Mouse (Mus musculus): ENCODE measurements around the gene Hnrnpul1. TPM values are rescaled to one million over a fixed set of nuclear protein-coding genes. Genes with fewer than 3 reads are reported as not detected.

Hnrnpul1 gene
- polyA plus RNA-seq, 1 experiment from 2014 or later = 77.2 TPM

DNA sequence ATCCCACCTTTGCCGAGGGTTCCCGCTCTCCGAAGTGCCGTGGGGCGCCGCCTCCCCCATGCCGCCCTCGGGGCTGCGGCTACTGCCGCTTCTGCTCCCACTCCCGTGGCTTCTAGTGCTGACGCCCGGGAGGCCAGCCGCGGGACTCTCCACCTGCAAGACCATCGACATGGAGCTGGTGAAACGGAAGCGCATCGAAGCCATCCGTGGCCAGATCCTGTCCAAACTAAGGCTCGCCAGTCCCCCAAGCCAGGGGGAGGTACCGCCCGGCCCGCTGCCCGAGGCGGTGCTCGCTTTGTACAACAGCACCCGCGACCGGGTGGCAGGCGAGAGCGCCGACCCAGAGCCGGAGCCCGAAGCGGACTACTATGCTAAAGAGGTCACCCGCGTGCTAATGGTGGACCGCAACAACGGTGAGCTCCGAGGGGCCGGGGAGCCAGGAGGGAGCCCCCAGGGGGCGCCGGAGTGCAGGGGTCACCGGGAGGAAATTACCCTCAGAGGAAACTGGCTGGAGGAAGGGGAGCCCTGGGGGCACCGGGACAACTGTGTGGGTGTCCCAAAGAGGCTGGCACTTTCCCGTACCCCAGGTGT lies 66.7 kb downstream of the Hnrnpul1 start:
- Histone ChIP-seq H3K4me2 (replicated peaks; ENCODE audit: low read depth, low read length) (peak overlapping the region; percentile 97), H3K36me3 (ENCODE audit: control insufficient read depth, insufficient read depth, low read length) (no peaks in the 10 kb centered on the region), H3K27me3 (ENCODE audit: control insufficient read depth, insufficient read depth, low read length) (no peaks in the 10 kb centered on the region; the same call in 1 of the 2 replicates), H3K27ac (ENCODE audit: low read length) (0 out of 2 replicates have a peak overlapping the region, but pooled peaks have one; percentile 27), H3K9me3 (ENCODE audit: control insufficient read depth, low read depth, low read length) (no peaks in the 10 kb centered on the region), H3K4me1 (ENCODE audit: control insufficient read depth, insufficient read depth, low read length) (peaks cover 20% of the 10 kb centered on the region; the same call in 1 of the 2 replicates), H3K4me3 (ENCODE audit: low read depth, low read length) (peak overlapping the region; percentile 70), H3K9ac (replicated peaks; ENCODE audit: low read depth, low read length) (peak overlapping the region; percentile 34; the same call in 1 of the 2 replicates)
- WGBS = under 1% methylated on average over 47 of the region's 47 CpGs
- no peak for ATAC-seq (ENCODE audit: insufficient number of reproducible peaks, insufficient read depth, low FRiP score, low read depth)

DNA sequence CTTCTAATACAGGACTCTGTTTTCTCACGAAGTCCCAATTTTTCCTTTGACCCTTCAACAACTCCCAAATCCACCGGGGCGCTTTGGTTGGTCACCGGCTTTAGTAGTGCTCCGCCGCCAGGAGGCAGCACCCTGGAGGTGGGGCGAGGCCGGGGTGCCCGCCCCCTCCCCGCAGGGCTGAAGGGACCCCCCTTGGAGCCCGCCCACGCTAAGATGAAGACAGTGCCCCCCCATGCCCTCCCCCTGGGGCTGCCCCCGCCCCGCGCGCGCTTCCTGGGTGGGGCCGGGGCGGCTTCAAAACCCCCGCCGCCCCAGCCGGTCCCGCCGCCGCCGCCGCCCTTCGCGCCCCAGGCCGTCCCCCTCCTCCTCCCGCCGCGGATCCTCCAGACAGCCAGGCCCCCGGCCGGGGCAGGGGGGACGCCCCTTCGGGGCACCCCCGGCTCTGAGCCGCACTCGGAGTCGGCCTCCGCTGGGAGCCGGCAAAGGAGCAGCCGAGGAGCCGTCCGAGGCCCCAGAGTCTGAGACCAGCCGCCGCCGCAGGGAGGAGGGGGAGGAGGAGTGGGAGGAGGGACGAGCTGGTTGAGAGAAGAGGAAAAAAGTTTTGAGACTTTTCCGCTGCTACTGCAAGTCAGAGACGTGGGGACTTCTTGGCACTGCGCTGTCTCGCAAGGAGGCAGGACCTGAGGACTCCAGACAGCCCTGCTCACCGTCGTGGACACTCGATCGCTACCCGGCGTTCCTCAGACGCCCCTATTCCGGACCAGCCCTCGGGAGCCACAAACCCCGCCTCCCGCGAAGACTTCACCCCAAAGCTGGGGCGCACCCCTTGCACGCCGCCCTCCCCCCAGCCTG lies 67.7 kb downstream of the Hnrnpul1 start, which contains the start of gene Tgfb1:
Gene Tgfb1 (plus strand): TSS at position 323 of the 852 bp plus-strand sequence.
- H3K27me3 ChIP-seq (ENCODE audit: control insufficient read depth, insufficient read depth, low read length) = no peaks in the 10 kb centered on the region; the same call in 1 of the 2 replicates
- peak; percentile 29 for ATAC-seq (ENCODE audit: insufficient number of reproducible peaks, insufficient read depth, low FRiP score, low read depth)
- no peaks in the 10 kb centered on the region for H3K9me3 ChIP-seq (ENCODE audit: control insufficient read depth, low read depth, low read length)
- H3K36me3 ChIP-seq (ENCODE audit: control insufficient read depth, insufficient read depth, low read length) = no peaks in the 10 kb centered on the region
- H3K4me1 ChIP-seq (ENCODE audit: control insufficient read depth, insufficient read depth, low read length) = peaks cover 20% of the 10 kb centered on the region; the same call in 1 of the 2 replicates
- peak within 1 kb of the TSS; percentile 97 for H3K4me2 ChIP-seq (replicated peaks; ENCODE audit: low read depth, low read length)
- peak within 1 kb of the TSS; percentile 70 for H3K4me3 ChIP-seq (ENCODE audit: low read depth, low read length)
- H3K9ac ChIP-seq (replicated peaks; ENCODE audit: low read depth, low read length) = peak within 1 kb of the TSS; percentile 58
- under 1% methylated on average over 65 of the region's 69 CpGs for WGBS
- peak within 1 kb of the TSS; percentile 75; the same call in 1 of the 2 replicates for H3K27ac ChIP-seq (ENCODE audit: low read length)

DNA sequence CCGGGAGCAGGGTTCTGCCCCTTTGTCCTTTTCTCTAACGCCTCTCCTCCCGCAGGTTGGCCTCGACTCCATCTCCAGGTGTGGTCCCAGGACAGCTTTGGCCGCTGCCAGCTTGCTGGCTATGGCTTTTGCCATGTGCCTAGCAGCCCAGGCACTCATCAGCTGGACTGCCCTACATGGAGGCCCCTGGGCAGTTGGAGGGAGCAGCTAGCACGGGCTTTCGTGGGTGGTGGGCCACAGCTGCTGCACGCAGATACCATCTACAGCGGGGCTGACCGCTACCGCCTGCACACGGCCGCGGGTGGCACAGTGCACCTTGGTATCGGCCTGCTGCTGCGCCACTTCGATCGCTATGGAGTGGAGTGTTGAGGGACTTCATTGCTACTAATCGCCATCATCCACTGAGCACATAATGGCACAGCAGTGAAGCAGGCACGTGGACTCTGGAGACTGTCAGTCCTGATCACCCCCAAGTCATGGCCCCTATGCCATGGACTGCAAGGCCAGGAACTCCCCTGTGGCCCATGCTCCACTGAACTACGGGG lies 68.6 kb downstream of the Hnrnpul1 start:
- H3K27me3 ChIP-seq (ENCODE audit: control insufficient read depth, insufficient read depth, low read length) = no peaks in the 10 kb centered on the region; the same call in 1 of the 2 replicates
- H3K27ac ChIP-seq (ENCODE audit: low read length) = no peak overlapping the region
- H3K36me3 ChIP-seq (ENCODE audit: control insufficient read depth, insufficient read depth, low read length) = no peaks in the 10 kb centered on the region
- H3K4me3 ChIP-seq (ENCODE audit: low read depth, low read length) = peak overlapping the region; percentile 70; the same call in 1 of the 2 replicates
- H3K4me2 ChIP-seq (replicated peaks; ENCODE audit: low read depth, low read length) = peak overlapping the region; percentile 97
- WGBS = 71% methylated on average over 21 of the region's 21 CpGs
- no peak for ATAC-seq (ENCODE audit: insufficient number of reproducible peaks, insufficient read depth, low FRiP score, low read depth)
- H3K9me3 ChIP-seq (ENCODE audit: control insufficient read depth, low read depth, low read length) = no peaks in the 10 kb centered on the region
- peaks cover 26% of the 10 kb centered on the region; the same call in 1 of the 2 replicates for H3K4me1 ChIP-seq (ENCODE audit: control insufficient read depth, insufficient read depth, low read length)
- no peak overlapping the region; the same call in 1 of the 2 replicates for H3K9ac ChIP-seq (replicated peaks; ENCODE audit: low read depth, low read length)

DNA sequence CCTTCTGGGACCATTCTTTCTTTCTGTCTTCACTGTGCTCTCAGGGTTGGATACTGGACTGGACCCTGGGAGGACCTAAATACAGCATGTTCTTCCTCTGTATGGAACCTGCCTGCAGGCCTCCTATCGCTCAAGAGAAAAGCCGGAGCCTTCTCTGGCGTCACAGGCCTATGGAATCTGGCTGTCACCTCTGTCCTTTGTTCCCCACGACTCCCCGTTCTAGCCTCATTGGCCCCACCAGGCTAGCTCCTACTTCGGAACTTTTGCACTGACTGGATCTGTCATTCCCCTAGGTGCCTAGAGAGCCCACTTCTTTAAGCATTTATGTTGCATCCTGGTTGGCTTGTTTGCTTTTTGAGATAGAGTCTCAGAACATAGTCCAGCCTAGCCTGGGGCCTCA lies 69.9 kb downstream of the Hnrnpul1 start:
- WGBS = 89% methylated on average over 6 of the region's 6 CpGs
- Histone ChIP-seq H3K27ac (ENCODE audit: low read length) (no peak overlapping the region), H3K4me1 (ENCODE audit: control insufficient read depth, insufficient read depth, low read length) (peaks cover 29% of the 10 kb centered on the region; the same call in 1 of the 2 replicates)

DNA sequence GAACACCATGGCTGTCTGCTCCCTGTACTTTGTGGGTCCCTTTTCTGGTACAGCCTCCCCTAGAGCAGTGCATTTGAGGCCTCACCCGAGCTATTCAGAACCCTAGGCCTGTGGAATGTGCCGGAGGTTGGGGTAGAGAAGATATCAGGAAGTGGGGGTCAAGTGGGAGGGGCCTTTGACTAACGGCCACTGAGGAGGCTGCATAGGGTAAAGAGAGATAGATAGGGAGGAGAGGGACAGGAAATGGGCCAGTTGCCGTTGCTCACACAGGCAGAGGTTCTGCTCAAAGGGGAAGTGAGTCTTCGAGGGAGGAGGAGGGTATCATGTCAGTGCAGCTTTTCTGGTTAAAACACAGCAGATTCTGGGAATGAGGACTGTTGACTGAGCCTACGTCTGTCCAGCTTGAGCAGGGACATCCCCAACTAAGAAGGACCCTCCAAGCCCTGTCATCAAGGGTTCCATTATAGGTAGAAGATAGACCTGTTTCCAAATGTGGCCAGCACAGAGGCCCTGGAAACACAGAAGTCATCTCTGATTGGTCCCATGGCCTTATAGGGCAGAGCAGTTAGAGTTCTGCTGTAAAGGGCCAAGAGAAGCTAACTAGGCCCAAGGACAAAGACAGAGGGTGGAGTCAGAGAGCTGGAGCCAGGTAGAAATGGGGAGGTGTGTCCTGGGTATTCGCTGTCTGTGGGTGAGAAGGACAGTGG lies 70.9 kb downstream of the Hnrnpul1 start:
- no peaks in the 10 kb centered on the region for H3K9me3 ChIP-seq (ENCODE audit: control insufficient read depth, low read depth, low read length)
- ATAC-seq (ENCODE audit: insufficient number of reproducible peaks, insufficient read depth, low FRiP score, low read depth) = no peak
- H3K27me3 ChIP-seq (ENCODE audit: control insufficient read depth, insufficient read depth, low read length) = no peaks in the 10 kb centered on the region; the same call in 1 of the 2 replicates
- peaks cover 26% of the 10 kb centered on the region; the same call in 1 of the 2 replicates for H3K4me1 ChIP-seq (ENCODE audit: control insufficient read depth, insufficient read depth, low read length)
- no peaks in the 10 kb centered on the region for H3K36me3 ChIP-seq (ENCODE audit: control insufficient read depth, insufficient read depth, low read length)
- 57% methylated on average over 7 of the region's 7 CpGs for WGBS
- H3K4me2 ChIP-seq (replicated peaks; ENCODE audit: low read depth, low read length) = no peak overlapping the region
- H3K27ac ChIP-seq (ENCODE audit: low read length) = no peak overlapping the region
- H3K4me3 ChIP-seq (ENCODE audit: low read depth, low read length) = no peak overlapping the region
- no peak overlapping the region for H3K9ac ChIP-seq (replicated peaks; ENCODE audit: low read depth, low read length)

More for the DNA sequence above, 69.9 kb downstream of the Hnrnpul1 start:
- Histone ChIP-seq H3K27me3 (ENCODE audit: control insufficient read depth, insufficient read depth, low read length) (no peaks in the 10 kb centered on the region; the same call in 1 of the 2 replicates), H3K4me3 (ENCODE audit: low read depth, low read length) (no peak overlapping the region), H3K9ac (replicated peaks; ENCODE audit: low read depth, low read length) (no peak overlapping the region), H3K36me3 (ENCODE audit: control insufficient read depth, insufficient read depth, low read length) (no peaks in the 10 kb centered on the region), H3K9me3 (ENCODE audit: control insufficient read depth, low read depth, low read length) (no peaks in the 10 kb centered on the region), H3K4me2 (replicated peaks; ENCODE audit: low read depth, low read length) (no peak overlapping the region)
- no peak for ATAC-seq (ENCODE audit: insufficient number of reproducible peaks, insufficient read depth, low FRiP score, low read depth)

DNA sequence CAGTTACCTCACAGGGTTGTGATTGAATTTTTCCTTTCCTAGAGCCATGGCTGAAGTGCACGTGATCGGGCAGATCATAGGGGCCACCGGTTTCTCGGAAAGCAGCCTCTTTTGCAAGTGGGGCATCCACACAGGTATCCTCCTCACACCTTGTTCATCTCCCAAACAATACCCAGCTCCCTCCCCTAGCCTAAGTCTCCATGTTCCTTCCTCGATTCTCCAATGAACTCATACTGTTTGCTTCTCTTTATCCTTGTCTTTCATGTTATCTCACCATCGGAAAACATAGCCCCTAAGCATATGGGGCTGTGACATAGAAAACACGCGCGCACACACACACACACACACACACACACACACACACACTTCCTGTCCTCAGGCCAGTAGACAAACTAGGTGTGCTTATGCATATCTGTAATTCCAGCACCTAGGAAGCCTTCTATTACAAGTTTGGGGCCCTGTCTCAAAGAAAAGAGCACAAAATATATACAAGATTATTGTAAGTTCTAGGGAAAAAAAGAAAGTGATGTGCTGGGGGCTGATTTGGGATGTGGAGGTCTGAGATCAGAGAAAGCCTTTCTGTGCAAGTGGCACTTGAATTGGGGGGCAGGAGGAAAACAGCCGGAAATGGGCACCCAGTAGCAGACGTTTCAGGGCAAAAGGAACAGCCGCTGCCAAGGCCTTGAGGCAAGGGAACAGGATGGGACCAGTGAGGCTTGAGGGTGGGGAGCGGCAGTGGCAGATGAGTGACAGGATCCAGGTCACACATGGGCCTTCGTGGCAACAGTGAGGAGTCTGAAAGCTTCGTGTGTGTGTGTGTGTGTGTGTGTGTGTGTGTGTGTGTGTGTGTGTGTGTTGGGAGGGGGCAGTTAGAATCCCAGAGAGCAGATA lies 73.0 kb downstream of the Hnrnpul1 start:
- Histone ChIP-seq H3K27me3 (ENCODE audit: control insufficient read depth, insufficient read depth, low read length) (no peaks in the 10 kb centered on the region), H3K36me3 (ENCODE audit: control insufficient read depth, insufficient read depth, low read length) (no peaks in the 10 kb centered on the region), H3K9me3 (ENCODE audit: control insufficient read depth, low read depth, low read length) (no peaks in the 10 kb centered on the region), H3K4me2 (replicated peaks; ENCODE audit: low read depth, low read length) (peak overlapping the region; percentile 57), H3K4me3 (ENCODE audit: low read depth, low read length) (peak overlapping the region; percentile 60; the same call in 1 of the 2 replicates), H3K9ac (replicated peaks; ENCODE audit: low read depth, low read length) (no peak overlapping the region), H3K27ac (ENCODE audit: low read length) (no peak overlapping the region), H3K4me1 (ENCODE audit: control insufficient read depth, insufficient read depth, low read length) (peaks cover 12% of the 10 kb centered on the region; the same call in 1 of the 2 replicates)
- no peak for ATAC-seq (ENCODE audit: insufficient number of reproducible peaks, insufficient read depth, low FRiP score, low read depth)
- 57% methylated on average over 15 of the region's 15 CpGs for WGBS

DNA sequence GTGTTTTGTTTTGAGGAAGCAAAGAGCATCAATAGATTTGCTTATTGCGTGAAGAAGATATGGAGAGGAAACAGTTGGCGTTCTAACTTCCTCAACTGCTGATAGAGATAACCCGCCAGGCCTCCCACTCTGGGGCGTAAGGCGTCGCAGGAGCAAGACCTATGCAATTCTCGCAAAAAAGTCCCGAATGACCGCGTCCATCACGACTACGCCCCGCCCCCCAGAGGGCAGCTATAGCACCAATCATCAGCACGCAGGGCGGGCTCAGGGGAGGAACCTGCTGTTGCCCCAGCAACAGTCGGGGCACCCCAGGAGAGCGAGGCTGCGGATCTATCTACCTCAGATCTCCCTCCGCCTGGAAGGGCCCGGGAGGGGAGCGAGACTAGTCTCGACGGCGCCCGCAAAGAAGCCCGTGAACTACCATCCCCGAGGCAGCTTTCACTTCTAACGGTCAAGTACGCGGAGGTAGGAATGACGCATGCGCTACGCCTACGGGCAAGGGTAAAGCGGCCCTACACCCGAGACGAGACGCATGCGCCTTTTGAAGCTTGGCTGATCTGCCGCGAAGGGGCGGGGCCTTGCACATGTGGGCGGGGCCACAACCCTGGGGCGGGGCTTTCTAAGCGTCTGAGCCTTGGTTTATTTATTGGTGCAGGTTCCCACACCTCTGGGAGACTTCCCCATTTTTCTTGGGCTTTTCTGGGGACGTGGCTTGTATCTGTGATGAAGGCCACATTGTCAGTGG lies 73.9 kb downstream of the Hnrnpul1 start, which contains the start of gene B9d2:
Gene B9d2 (plus strand): TSS at position 267 of the 745 bp plus-strand sequence.
- H3K27ac ChIP-seq (ENCODE audit: low read length) = peak within 1 kb of the TSS; percentile 90
- no peaks in the 10 kb centered on the region for H3K27me3 ChIP-seq (ENCODE audit: control insufficient read depth, insufficient read depth, low read length)
- no peaks in the 10 kb centered on the region for H3K9me3 ChIP-seq (ENCODE audit: control insufficient read depth, low read depth, low read length)
- peak within 1 kb of the TSS; percentile 57 for H3K4me2 ChIP-seq (replicated peaks; ENCODE audit: low read depth, low read length)
- WGBS = 0% methylated on average over 46 of the region's 46 CpGs
- peak; percentile 95 for ATAC-seq (ENCODE audit: insufficient number of reproducible peaks, insufficient read depth, low FRiP score, low read depth)
- H3K9ac ChIP-seq (replicated peaks; ENCODE audit: low read depth, low read length) = peak within 1 kb of the TSS; percentile 48
- H3K4me1 ChIP-seq (ENCODE audit: control insufficient read depth, insufficient read depth, low read length) = peaks cover 9% of the 10 kb centered on the region; the same call in 1 of the 2 replicates
- H3K4me3 ChIP-seq (ENCODE audit: low read depth, low read length) = peak within 1 kb of the TSS; percentile 60
- no peaks in the 10 kb centered on the region for H3K36me3 ChIP-seq (ENCODE audit: control insufficient read depth, insufficient read depth, low read length)
